In the genomic region with DNA sequence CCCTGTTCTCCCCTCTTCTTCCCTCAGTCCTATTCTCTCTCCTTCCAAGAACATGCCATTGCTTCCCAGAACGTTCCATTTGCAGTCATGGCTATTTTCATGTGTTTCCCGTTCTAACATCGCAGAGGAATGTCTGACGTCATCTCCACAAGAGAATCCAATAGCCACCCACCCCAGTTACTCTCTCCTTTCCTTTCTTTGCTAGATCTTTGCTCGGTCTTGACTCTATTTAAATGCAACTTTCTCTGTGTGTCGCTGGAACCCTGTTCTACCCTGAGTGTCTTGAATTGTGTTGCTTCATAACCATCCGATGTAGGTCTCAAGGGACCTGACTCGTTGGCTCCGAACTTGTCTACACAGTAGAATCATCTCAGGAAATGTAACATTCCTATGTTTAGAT, we compare ENCODE assay signal across 16 mouse cellular contexts. TPM values are rescaled to one million over a fixed set of nuclear protein-coding genes. Genes with fewer than 3 reads are reported as not detected.
DNase-seq lines count a peak whose midpoint lies in the region; ATAC-seq and TF ChIP-seq lines count a peak whose summit lies in the region.
"Had no signal": no experiment of that assay in that cellular context is flagged by ENCODE, and none has a peak within 500 bp of the region (broad histone marks: within the 10 kb centered on the region; RNA-seq: fewer than 3 reads in every experiment).

No protein-coding gene starts in this region.

- TF ChIP-seq POLR2A in myocyte (IDR thresholded peaks at IDR 0.05; ENCODE audit: insufficient read length, low read depth) = no peak

- 78% methylated on average over 9 of the region's 9 CpGs for WGBS in embryonic facial prominence, embryonic 11.5 days
- 83% methylated on average over 9 of the region's 9 CpGs for WGBS in embryonic facial prominence, embryonic 10.5 days
- WGBS in heart, embryonic 10.5 days = 73% methylated on average over 9 of the region's 9 CpGs
- WGBS in midbrain, embryonic 15.5 days = 86% methylated on average over 9 of the region's 9 CpGs

- no peak overlapping the region for H3K4me3 ChIP-seq in embryonic facial prominence, embryonic 11.5 days (ENCODE audit: low read depth, low read length)
- H3K4me3 ChIP-seq in embryonic facial prominence, embryonic 10.5 days = no peak overlapping the region
- no peak overlapping the region for H3K4me3 ChIP-seq in heart, embryonic 10.5 days
- no peak overlapping the region for H3K4me3 ChIP-seq in myocyte
- H3K4me3 ChIP-seq in midbrain, embryonic 15.5 days = no peak overlapping the region
- H3K4me3 ChIP-seq: embryonic facial prominence, embryonic 15.5 days; forebrain, embryonic 12.5 days; liver, embryonic 15.5 days had no signal

- no peak overlapping the region for H3ac ChIP-seq in myocyte (ENCODE audit: control insufficient read depth, insufficient read length)

- no peak overlapping the region for H3K9ac ChIP-seq in embryonic facial prominence, embryonic 11.5 days (replicated peaks; ENCODE audit: low read length)
- no peak overlapping the region for H3K9ac ChIP-seq in midbrain, embryonic 15.5 days
- H3K9ac ChIP-seq: embryonic facial prominence, embryonic 15.5 days; forebrain, embryonic 12.5 days; liver, embryonic 15.5 days had no signal

- peak; percentile 11 for DNase-seq in embryonic facial prominence, embryonic 11.5 days (ENCODE audit: low spot score)
- no peak for DNase-seq in embryonic facial prominence, embryonic 10.5 days (ENCODE audit: low spot score)
- DNase-seq in heart, adult 9 months (ENCODE audit: low spot score in 2 of 2) = peak; percentile 35 to 46
- DNase-seq in heart, embryonic 10.5 days (ENCODE audit: low spot score) = no peak
- DNase-seq in adipocyte (ENCODE audit: low spot score) = peak; percentile 55
- DNase-seq in cerebellum, adult 11-12 months = no peak
- DNase-seq: cerebellum, adult 11 months; kidney, adult 9 months; right cerebral cortex, postnatal 25 days; thymus, adult 2 months had no signal

- H3K36me3 ChIP-seq in embryonic facial prominence, embryonic 11.5 days (replicated peaks; ENCODE audit: control insufficient read depth, insufficient read depth, low read depth, low read length) = no peaks in the 10 kb centered on the region
- no peaks in the 10 kb centered on the region for H3K36me3 ChIP-seq in embryonic facial prominence, embryonic 10.5 days (replicated peaks)
- no peaks in the 10 kb centered on the region for H3K36me3 ChIP-seq in heart, embryonic 10.5 days
- no peaks in the 10 kb centered on the region for H3K36me3 ChIP-seq in myocyte (ENCODE audit: control insufficient read depth, insufficient read depth)
- H3K36me3 ChIP-seq in midbrain, embryonic 15.5 days (replicated peaks) = no peaks in the 10 kb centered on the region
- H3K36me3 ChIP-seq: embryonic facial prominence, embryonic 15.5 days; forebrain, embryonic 12.5 days; liver, embryonic 15.5 days had no signal

- H3K27ac ChIP-seq in embryonic facial prominence, embryonic 11.5 days (replicated peaks; ENCODE audit: low read depth, low read length) = no peak overlapping the region
- H3K27ac ChIP-seq in embryonic facial prominence, embryonic 10.5 days (replicated peaks) = no peak overlapping the region
- H3K27ac ChIP-seq in heart, embryonic 10.5 days = no peak overlapping the region
- H3K27ac ChIP-seq in midbrain, embryonic 15.5 days = no peak overlapping the region
- H3K27ac ChIP-seq: embryonic facial prominence, embryonic 15.5 days; forebrain, embryonic 12.5 days; liver, embryonic 15.5 days had no signal

- no peak overlapping the region for H3K4me2 ChIP-seq in embryonic facial prominence, embryonic 11.5 days (ENCODE audit: low read depth, low read length)
- peak overlapping the region; percentile 27 for H3K4me2 ChIP-seq in myocyte (ENCODE audit: low read depth)
- no peak overlapping the region for H3K4me2 ChIP-seq in midbrain, embryonic 15.5 days
- H3K4me2 ChIP-seq: embryonic facial prominence, embryonic 15.5 days; forebrain, embryonic 12.5 days; liver, embryonic 15.5 days had no signal

- no peaks in the 10 kb centered on the region for H3K79me2 ChIP-seq in myocyte (ENCODE audit: control insufficient read depth, insufficient read depth)

- H3K9me3 ChIP-seq in embryonic facial prominence, embryonic 11.5 days (replicated peaks; ENCODE audit: control insufficient read depth, low read length) = no peaks in the 10 kb centered on the region
- no peaks in the 10 kb centered on the region for H3K9me3 ChIP-seq in embryonic facial prominence, embryonic 10.5 days
- H3K9me3 ChIP-seq in heart, embryonic 10.5 days = no peaks in the 10 kb centered on the region
- H3K9me3 ChIP-seq in midbrain, embryonic 15.5 days = no peaks in the 10 kb centered on the region
- H3K9me3 ChIP-seq: embryonic facial prominence, embryonic 15.5 days; forebrain, embryonic 12.5 days; liver, embryonic 15.5 days had no signal

- H3K4me1 ChIP-seq in embryonic facial prominence, embryonic 11.5 days (ENCODE audit: control insufficient read depth, insufficient read depth, low read length) = no peaks in the 10 kb centered on the region
- peaks cover 26% of the 10 kb centered on the region for H3K4me1 ChIP-seq in embryonic facial prominence, embryonic 10.5 days
- peaks cover 10% of the 10 kb centered on the region; the same call in 1 of the 2 replicates for H3K4me1 ChIP-seq in heart, embryonic 10.5 days
- H3K4me1 ChIP-seq in midbrain, embryonic 15.5 days = no peaks in the 10 kb centered on the region
- H3K4me1 ChIP-seq: forebrain, embryonic 12.5 days; liver, embryonic 15.5 days had no signal

- H3K27me3 ChIP-seq in embryonic facial prominence, embryonic 11.5 days (ENCODE audit: control insufficient read depth, insufficient read depth, low read length) = no peaks in the 10 kb centered on the region
- H3K27me3 ChIP-seq in embryonic facial prominence, embryonic 10.5 days (replicated peaks; ENCODE audit: low read depth, poor library complexity, severe bottlenecking) = no peaks in the 10 kb centered on the region
- no peaks in the 10 kb centered on the region for H3K27me3 ChIP-seq in heart, embryonic 10.5 days (ENCODE audit: insufficient read depth, poor library complexity, severe bottlenecking)
- no peaks in the 10 kb centered on the region for H3K27me3 ChIP-seq in myocyte (ENCODE audit: control insufficient read depth, insufficient read depth, insufficient read length)
- H3K27me3 ChIP-seq in midbrain, embryonic 15.5 days (replicated peaks) = no peaks in the 10 kb centered on the region
- H3K27me3 ChIP-seq: embryonic facial prominence, embryonic 15.5 days; forebrain, embryonic 12.5 days; liver, embryonic 15.5 days had no signal

- ATAC-seq in embryonic facial prominence, embryonic 11.5 days (replicated peaks; ENCODE audit: insufficient number of reproducible peaks, low FRiP score, low TSS enrichment, low read depth) = no peak
- ATAC-seq in midbrain, embryonic 15.5 days (replicated peaks) = no peak
- ATAC-seq: midbrain, embryonic 16.5 days had no signal

TF ChIP-seq in myocyte, 11 proteins besides CTCF, POLR2A, EP300 and RAD21:
- no peak for TF ChIP-seq SRF (IDR thresholded peaks at IDR 0.05; ENCODE audit: control insufficient read depth, insufficient read length, low read depth)
- no peak for TF ChIP-seq MAX (IDR thresholded peaks at IDR 0.05; ENCODE audit: low read depth)
- TF ChIP-seq E2F4 (IDR thresholded peaks at IDR 0.05; ENCODE audit: insufficient read depth) = no peak
- no peak for TF ChIP-seq REST (IDR thresholded peaks at IDR 0.05; ENCODE audit: insufficient read depth, insufficient read length)
- no peak for TF ChIP-seq MYOG (IDR thresholded peaks at IDR 0.05; ENCODE audit: control insufficient read depth in 1 of 3, insufficient read depth in 1 of 3, insufficient read length in 2 of 3, low read depth in 2 of 3)
- no peak for TF ChIP-seq CEBPB (IDR thresholded peaks at IDR 0.05; ENCODE audit: insufficient read depth, poor library complexity, severe bottlenecking)
- no peak for TF ChIP-seq POLR2AphosphoS2 (IDR thresholded peaks at IDR 0.05; ENCODE audit: insufficient read length, low read depth)
- TF ChIP-seq TCF3 (IDR thresholded peaks at IDR 0.05; ENCODE audit: insufficient read length, low read depth) = no peak
- no peak for TF ChIP-seq TCF12 (IDR thresholded peaks at IDR 0.05; ENCODE audit: insufficient read depth, poor library complexity, severe bottlenecking)
- no peak for TF ChIP-seq MYOD1 (IDR thresholded peaks at IDR 0.05; ENCODE audit: control insufficient read depth in 1 of 3, insufficient read length in 2 of 3, low read depth in 2 of 3)
- no peak for TF ChIP-seq USF1 (IDR thresholded peaks at IDR 0.05; ENCODE audit: low read depth)

RNA-seq across cellular contexts. Expression of a gene that starts 55.2 kb away (rescaled TPM):
- polyA plus RNA-seq in embryonic facial prominence, embryonic 11.5 days (2014; fragmentation: Nextera tagmentation; extraction: Ambion mirVana) = 7.2 and 7.4 TPM in 2 replicates
- polyA plus RNA-seq in embryonic facial prominence, embryonic 10.5 days (2016; fragmentation: Nextera tagmentation; extraction: Ambion mirVana) = 5.5 and 6.0 TPM in 2 replicates
- polyA plus RNA-seq in heart, embryonic 10.5 days (2016; fragmentation: Nextera tagmentation; extraction: Ambion mirVana) = 31.4 and 51.0 TPM in 2 replicates
- polyA plus RNA-seq in myocyte (2012; fragmentation: generic; extraction: Trizol) = 69.0 TPM
- polyA plus RNA-seq in midbrain, embryonic 15.5 days (2015; fragmentation: Nextera tagmentation; extraction: Ambion mirVana) = 4.8 and 5.2 TPM in 2 replicates

Comparison
In these comparisons a context has a peak if more than half of its experiments do, and no peak if none do; other contexts are left out.
1. DNase-seq: peak in embryonic facial prominence, embryonic 11.5 days (single experiment), heart, adult 9 months (2 of 2) and adipocyte (single experiment); none in embryonic facial prominence, embryonic 10.5 days (single experiment), heart, embryonic 10.5 days (single experiment) and cerebellum, adult 11-12 months (single experiment).